Mouse (Mus musculus) cerebellum, adult 2 months (tissue): ENCODE results near the gene Zfp653.

Experiments
- CTCF ChIP-seq: fragments of 200-500 bp; IDR thresholded peaks from 2 replicates; pipeline ENCODE4 v1.5.1; 2011; ENCODE audit warnings: low read depth, mild to moderate bottlenecking, control low read depth, low read length, moderate library complexity, borderline replicate concordance; ENCODE audit not compliant: insufficient read depth
- POLR2A ChIP-seq: fragments of 200-500 bp; IDR thresholded peaks from 2 replicates; pipeline ENCODE4 v1.6.1; 2011; ENCODE audit warnings: low read length, control low read depth, borderline replicate concordance; ENCODE audit not compliant: insufficient read depth

DNA sequence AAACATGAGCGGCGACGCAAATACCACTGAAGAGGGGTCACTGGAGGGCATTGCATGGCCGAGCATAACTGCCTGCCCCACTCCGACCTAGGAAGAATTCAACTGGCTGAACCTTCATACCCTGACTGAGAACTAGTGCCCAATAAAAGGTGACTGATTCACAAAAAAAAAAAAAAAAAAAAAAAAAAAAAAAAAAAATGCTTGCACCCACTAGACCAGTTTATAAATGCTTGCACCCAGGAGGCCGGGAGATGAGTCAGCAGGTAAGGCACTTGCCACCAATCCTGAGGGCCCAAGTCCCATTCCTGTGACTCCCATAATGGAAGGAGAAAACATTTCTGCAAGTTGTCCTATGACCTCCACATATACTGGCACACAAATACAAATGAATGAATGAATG, 21.6 kb upstream of the Zfp653 start:
- TF ChIP-seq CTCF: no peak
- no peak for TF ChIP-seq POLR2A
